Mouse (Mus musculus) bone marrow macrophage, adult 2 months (primary cell): Measurements from ENCODE around the gene Brd1. TPM values are rescaled to one million over a fixed set of nuclear protein-coding genes. Genes with fewer than 3 reads are reported as not detected.

Experiments used
- H3K27ac ChIP-seq: 2 replicates; pipeline ENCODE4 v1.5.1; 2012; ENCODE audit warnings: low read depth, low read length; ENCODE audit not compliant: insufficient read depth
- H3K4me1 ChIP-seq: 2 replicates; pipeline ENCODE4 v1.6.1; 2012; ENCODE audit warnings: low read length; ENCODE audit not compliant: control insufficient read depth, insufficient read depth
- H3K4me3 ChIP-seq: 2 replicates; pipeline ENCODE4 v1.5.1; 2012; ENCODE audit warnings: mild to moderate bottlenecking, low read length, moderate library complexity; ENCODE audit not compliant: insufficient read depth
- CTCF ChIP-seq: IDR thresholded peaks from 2 replicates; pipeline ENCODE4 v1.5.1; 2012; ENCODE audit warnings: low read depth, mild to moderate bottlenecking, low read length, moderate library complexity
- POLR2A ChIP-seq: IDR thresholded peaks from 2 replicates; pipeline ENCODE4 v1.6.1; 2012; ENCODE audit warnings: mild to moderate bottlenecking, low read depth, low read length, borderline replicate concordance
- polyA plus RNA-seq: library from polyadenylated mRNA; stranded (reverse); fragments of >200 nt; gene quantifications from 2 replicates; pipeline ENCODE4 v1.2.4, GENCODE M21; 2012; ENCODE audit not compliant: missing spikeins, insufficient read depth, insufficient read length

The Brd1 gene
- polyA plus RNA-seq, 1 experiment: 44.9 TPM

- Histone ChIP-seq H3K4me3 (peak overlapping the region; percentile 88), H3K4me1 (peaks cover 18% of the 10 kb centered on the region), H3K27ac (peak overlapping the region; percentile 70)
- TF ChIP-seq CTCF: no peak
- TF ChIP-seq POLR2A: no peak
Measured at GRCm38 (mm10) chr15:88732405-88733020, 1.5 kb downstream of the Brd1 start.

GRCm38 (mm10) chr15:88730717-88731116 is 3.3 kb downstream of the Brd1 start:
- H3K4me1 ChIP-seq: peaks cover 18% of the 10 kb centered on the region
- no peak for TF ChIP-seq POLR2A
- TF ChIP-seq CTCF: no peak
- H3K4me3 ChIP-seq: no peak overlapping the region
- no peak overlapping the region for H3K27ac ChIP-seq

DNA sequence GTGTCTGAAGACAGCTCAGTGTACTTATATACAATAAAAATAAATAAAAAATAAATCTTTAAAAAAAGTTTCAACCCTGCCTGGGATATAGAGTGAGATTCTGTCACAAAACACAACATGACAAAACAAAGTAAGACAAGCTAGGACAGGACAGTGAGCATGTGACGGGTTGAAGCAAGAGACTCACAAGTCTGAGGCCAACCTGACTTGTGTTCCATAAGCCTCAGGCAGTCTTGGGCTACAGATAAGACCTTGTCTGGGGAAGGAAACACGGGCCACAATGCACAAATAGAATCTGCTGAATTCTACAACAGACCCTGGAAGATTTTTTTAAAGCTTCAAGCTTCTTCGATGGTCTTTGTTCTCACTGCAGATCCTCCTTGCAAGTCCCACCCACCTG is 6.8 kb downstream of the Brd1 start:
- Histone ChIP-seq H3K4me3 (no peak overlapping the region), H3K27ac (no peak overlapping the region), H3K4me1 (peaks cover 11% of the 10 kb centered on the region)
- TF ChIP-seq CTCF (no peak), POLR2A (no peak)

DNA sequence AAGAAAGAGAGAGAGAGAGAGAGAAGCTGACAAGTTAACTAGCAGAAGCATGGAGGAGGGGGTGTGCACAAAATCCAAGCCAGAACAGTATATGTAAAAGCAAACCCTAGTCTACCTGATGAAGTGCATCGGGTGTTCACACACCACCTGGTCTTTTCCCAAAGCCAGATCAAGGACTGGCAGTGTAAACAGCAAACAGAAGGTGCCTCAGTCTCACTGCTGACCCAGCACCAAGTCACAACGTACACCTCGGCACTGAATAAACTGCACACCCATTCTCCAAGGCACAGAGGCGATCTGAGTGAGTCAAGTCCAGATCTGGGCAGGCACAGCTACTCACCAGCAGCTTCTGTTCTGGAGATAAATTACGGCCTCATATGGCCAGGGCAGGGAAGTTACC is 9.0 kb downstream of the Brd1 start:
- H3K27ac ChIP-seq: no peak overlapping the region
- TF ChIP-seq POLR2A: no peak
- no peak for TF ChIP-seq CTCF
- H3K4me3 ChIP-seq: no peak overlapping the region
- no peaks in the 10 kb centered on the region for H3K4me1 ChIP-seq

DNA sequence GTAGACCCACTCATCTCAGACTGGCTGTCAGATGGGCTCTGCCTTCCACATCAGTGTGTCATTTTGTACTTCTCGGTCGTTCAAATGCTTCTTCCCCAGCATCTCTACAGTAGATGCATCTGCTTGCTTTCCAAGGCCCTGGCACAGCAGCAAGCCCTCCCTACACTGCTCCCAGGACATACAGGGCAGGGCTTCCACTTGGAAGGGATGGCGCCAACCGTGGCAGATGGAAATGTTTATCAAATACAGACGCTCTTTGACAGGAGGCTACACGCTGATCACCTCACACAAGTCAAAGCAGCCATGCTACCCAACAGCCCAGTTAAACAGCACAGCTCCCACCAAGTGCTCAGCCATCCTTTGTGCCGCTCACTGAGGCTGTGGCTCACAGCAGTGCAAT is 9.7 kb downstream of the Brd1 start:
- TF ChIP-seq POLR2A: no peak
- TF ChIP-seq CTCF: no peak
- H3K4me1 ChIP-seq: no peaks in the 10 kb centered on the region
- H3K27ac ChIP-seq: no peak overlapping the region
- no peak overlapping the region for H3K4me3 ChIP-seq

DNA sequence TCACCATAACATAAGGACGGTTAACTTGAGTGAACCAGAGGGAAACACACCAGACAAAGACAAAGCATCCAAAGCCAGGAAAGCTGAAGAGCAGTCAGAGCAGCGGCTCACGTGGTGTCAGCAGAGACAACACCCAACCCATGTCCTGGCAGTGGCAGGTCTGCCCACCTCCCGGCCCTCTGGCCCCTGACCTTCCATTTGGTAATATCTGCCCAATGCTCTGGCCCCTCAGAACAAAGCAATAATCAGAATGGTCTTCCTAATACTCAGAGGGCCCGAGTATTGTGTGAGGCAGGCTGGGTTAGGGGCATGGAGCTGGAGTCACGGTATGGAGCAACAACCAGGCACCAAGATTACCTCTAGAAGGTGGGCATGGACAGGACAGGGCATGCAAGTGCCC is 10.8 kb downstream of the Brd1 start:
- Histone ChIP-seq H3K27ac (no peak overlapping the region), H3K4me3 (no peak overlapping the region), H3K4me1 (no peaks in the 10 kb centered on the region)
- TF ChIP-seq POLR2A: no peak
- TF ChIP-seq CTCF: no peak

- TF ChIP-seq CTCF: no peak
- no peak for TF ChIP-seq POLR2A
- H3K27ac ChIP-seq: no peak overlapping the region
- no peak overlapping the region for H3K4me3 ChIP-seq
- peaks cover 14% of the 10 kb centered on the region for H3K4me1 ChIP-seq
Measured at GRCm38 (mm10) chr15:88717239-88717638, 16.8 kb downstream of the Brd1 start.

DNA sequence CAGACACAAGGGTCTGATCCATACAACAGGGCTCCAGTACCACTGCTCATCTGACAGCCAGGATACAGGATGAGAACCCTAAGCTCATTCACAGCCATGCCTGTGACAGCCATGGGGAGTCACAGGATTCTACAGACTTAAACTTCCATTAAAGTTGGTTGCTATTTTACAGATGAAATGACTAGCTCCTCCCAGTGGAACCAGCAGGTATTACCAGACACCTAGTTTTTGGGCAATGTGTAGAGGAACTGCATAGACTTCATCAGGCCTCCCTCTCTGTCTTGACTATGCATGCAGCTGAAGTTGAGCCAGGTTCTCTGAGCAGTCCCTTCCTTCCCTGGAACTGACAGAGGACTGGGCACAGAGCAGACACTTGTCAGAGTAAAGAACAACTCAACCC is 17.7 kb downstream of the Brd1 start:
- no peak for TF ChIP-seq POLR2A
- peak; percentile 32; the same call in 1 of the 2 replicates for TF ChIP-seq CTCF

GRCm38 (mm10) chr15:88714021-88714589 is 19.9 kb downstream of the Brd1 start:
- Histone ChIP-seq H3K4me3 (no peak overlapping the region), H3K4me1 (peaks cover 14% of the 10 kb centered on the region), H3K27ac (no peak overlapping the region)
- TF ChIP-seq CTCF: no peak
- no peak for TF ChIP-seq POLR2A

More for the DNA sequence above, 17.7 kb downstream of the Brd1 start:
- peaks cover 14% of the 10 kb centered on the region for H3K4me1 ChIP-seq
- no peak overlapping the region for H3K27ac ChIP-seq
- no peak overlapping the region for H3K4me3 ChIP-seq

DNA sequence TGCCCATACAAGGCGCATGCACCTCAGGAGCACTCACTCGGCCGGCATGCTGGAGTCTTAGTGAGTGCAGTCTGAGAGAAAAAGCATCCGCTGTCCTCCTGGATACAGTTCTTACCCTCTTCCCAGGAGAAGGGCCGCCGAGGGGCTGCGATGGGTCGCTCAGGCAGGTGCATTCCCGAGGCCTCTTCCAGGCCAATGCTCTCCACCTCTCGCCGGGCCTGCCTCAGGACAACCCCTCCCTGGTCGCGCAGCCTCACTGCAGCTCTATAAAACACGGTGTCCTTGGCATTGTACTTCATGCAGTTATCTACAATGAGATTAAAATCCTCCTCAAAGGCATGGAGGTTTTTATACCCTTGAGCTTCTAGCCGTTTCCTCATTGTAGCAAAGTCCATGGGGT is 21.5 kb downstream of the Brd1 start:
- no peak for TF ChIP-seq POLR2A
- TF ChIP-seq CTCF: no peak
- no peak overlapping the region for H3K27ac ChIP-seq
- no peak overlapping the region for H3K4me3 ChIP-seq
- peaks cover 14% of the 10 kb centered on the region for H3K4me1 ChIP-seq
